Mouse (Mus musculus) cerebellum, adult 2 months (tissue): ENCODE data around the gene Sbk2.

Experiments used
- CTCF ChIP-seq: fragments of 200-500 bp; IDR thresholded peaks from 2 replicates; pipeline ENCODE4 v1.5.1; 2011; ENCODE audit warnings: low read depth, mild to moderate bottlenecking, control low read depth, low read length, moderate library complexity, borderline replicate concordance; ENCODE audit not compliant: insufficient read depth
- POLR2A ChIP-seq: fragments of 200-500 bp; IDR thresholded peaks from 2 replicates; pipeline ENCODE4 v1.6.1; 2011; ENCODE audit warnings: low read length, control low read depth, borderline replicate concordance; ENCODE audit not compliant: insufficient read depth

DNA sequence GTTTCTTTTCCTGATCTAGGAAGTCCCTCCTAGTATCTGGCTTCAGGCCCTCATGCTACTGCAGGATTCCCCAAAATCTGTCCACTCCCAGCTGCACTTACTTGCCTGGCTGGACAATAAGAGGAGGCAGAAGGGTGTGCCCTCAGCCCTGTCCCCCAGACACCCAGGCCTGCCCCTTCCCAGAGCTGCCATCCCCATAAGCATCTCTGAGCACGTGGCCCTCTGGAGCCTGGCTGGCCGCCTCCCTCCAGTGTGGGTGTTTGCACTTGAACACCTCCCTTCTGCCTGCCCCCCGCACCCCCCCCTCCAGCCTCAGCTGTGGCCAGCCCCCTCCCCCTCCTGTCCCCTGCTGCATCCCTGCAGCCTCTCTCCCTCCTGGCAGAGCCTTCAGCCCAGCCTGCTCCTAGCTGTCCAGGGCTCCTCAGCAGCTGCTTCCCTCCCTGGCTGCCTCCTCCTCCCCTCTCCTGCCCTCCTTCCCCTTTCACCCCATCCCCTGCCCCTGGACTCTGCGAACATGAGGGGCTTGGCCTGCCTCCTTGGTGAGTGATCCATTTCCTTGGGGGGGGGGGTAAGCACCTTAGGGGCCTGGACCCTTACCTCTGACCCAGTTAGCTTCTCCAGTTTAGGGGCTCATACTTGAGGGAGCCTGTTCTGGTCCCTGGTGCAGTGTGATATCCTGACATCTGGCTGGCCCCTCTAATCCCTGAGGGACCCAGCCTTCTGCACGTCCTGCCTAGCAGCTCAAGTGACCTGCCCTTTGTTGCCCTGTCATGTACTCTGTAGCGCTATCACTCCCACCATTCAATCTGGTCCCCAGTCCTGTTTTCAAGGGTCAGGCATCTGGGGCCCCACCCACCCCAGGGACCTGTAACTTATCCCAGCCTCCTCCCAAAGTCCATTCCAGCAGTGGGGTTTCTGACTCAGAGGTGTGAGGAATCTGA lies 38.5 kb downstream of the Sbk2 start, which contains the start of gene Ssc5d:
- TF ChIP-seq CTCF, result no peak
- TF ChIP-seq POLR2A, result no peak
